Mouse (Mus musculus) olfactory bulb, adult 2 months (tissue): Measurements from ENCODE around the gene Ccdc120. TPM values are rescaled to one million over a fixed set of nuclear protein-coding genes. Genes with fewer than 3 reads are reported as not detected.

Experiments
- H3K27ac ChIP-seq: fragments of 200-500 bp; 2 replicates; pipeline ENCODE4 v1.5.1; 2012; ENCODE audit warnings: low read depth, low read length; ENCODE audit not compliant: insufficient read depth
- H3K4me1 ChIP-seq: fragments of 200-500 bp; 2 replicates; pipeline ENCODE4 v1.6.1; 2012; ENCODE audit warnings: low read length; ENCODE audit not compliant: control insufficient read depth, insufficient read depth
- H3K4me3 ChIP-seq: fragments of 200-500 bp; 2 replicates; pipeline ENCODE4 v1.5.1; 2012; ENCODE audit warnings: mild to moderate bottlenecking, low read depth, low read length, moderate library complexity; ENCODE audit not compliant: insufficient read depth
- CTCF ChIP-seq: fragments of 200-500 bp; IDR thresholded peaks from 2 replicates; pipeline ENCODE4 v1.5.1; 2012; ENCODE audit warnings: low read depth, mild to moderate bottlenecking, low read length, moderate library complexity; ENCODE audit not compliant: insufficient read depth
- POLR2A ChIP-seq: fragments of 200-500 bp; IDR thresholded peaks from 2 replicates; pipeline ENCODE4 v1.6.1; 2012; ENCODE audit warnings: mild to moderate bottlenecking, low read depth, low read length, moderate library complexity; ENCODE audit not compliant: insufficient read depth
- WGBS: fragments of 180-500 bp; shearing (Covaris S2); methylation state at CpG from one replicate; pipeline ENCODE4 v1.1.7; 2018; 5-methylcytosine and 5-hydroxymethylcytosine counted together
- polyA plus RNA-seq: library from polyadenylated mRNA; stranded (reverse); fragments of >200 nt; gene quantifications from 2 replicates; pipeline ENCODE4 v1.2.4, GENCODE M21; 2012; ENCODE audit warnings: low replicate concordance; ENCODE audit not compliant: missing spikeins, insufficient read depth, insufficient read length

Gene Ccdc120
- not detected in 2 replicates for polyA plus RNA-seq

GRCm38 (mm10) chrX:7750432-7751116 lies at the start of gene Ccdc120:
Gene Ccdc120 (minus strand): TSS chrX:7750905.
- no peaks in the 10 kb centered on the region; the same call in 1 of the 2 replicates for H3K4me1 ChIP-seq
- H3K4me3 ChIP-seq = peak within 1 kb of the TSS; percentile 91
- TF ChIP-seq POLR2A (no peak), CTCF (no peak)
- 15% methylated on average over 55 of the region's 56 CpGs for WGBS
- H3K27ac ChIP-seq = no peak within 1 kb of the TSS

GRCm38 (mm10) chrX:7797327-7797726 lies 46.6 kb upstream of the Ccdc120 start:
- TF ChIP-seq CTCF (no peak), POLR2A (no peak)
- 79% methylated on average over 3 of the region's 3 CpGs for WGBS

GRCm38 (mm10) chrX:7795016-7795415 lies 44.3 kb upstream of the Ccdc120 start:
- TF ChIP-seq POLR2A = no peak
- TF ChIP-seq CTCF = no peak
- 0 out of 2 replicates have a peak, but pooled peaks cover 3% of the 10 kb centered on the region for H3K4me1 ChIP-seq
- no peak overlapping the region for H3K4me3 ChIP-seq
- no peak overlapping the region for H3K27ac ChIP-seq
- WGBS = 38% methylated on average over 7 of the region's 7 CpGs

More at GRCm38 (mm10) chrX:7797327-7797726, 46.6 kb upstream of the Ccdc120 start:
- H3K4me3 ChIP-seq = no peak overlapping the region
- H3K4me1 ChIP-seq = 0 out of 2 replicates have a peak, but pooled peaks cover 3% of the 10 kb centered on the region
- H3K27ac ChIP-seq = no peak overlapping the region

- no peak for TF ChIP-seq POLR2A
- TF ChIP-seq CTCF = no peak
- H3K4me3 ChIP-seq = no peak overlapping the region
- no peak overlapping the region for H3K27ac ChIP-seq
- 42% methylated on average over 3 of the region's 3 CpGs for WGBS
- 0 out of 2 replicates have a peak, but pooled peaks cover 3% of the 10 kb centered on the region for H3K4me1 ChIP-seq
These were observed 42.7 kb upstream of the Ccdc120 start for GRCm38 (mm10) chrX:7793361-7793760.

- TF ChIP-seq POLR2A = no peak
- TF ChIP-seq CTCF = no peak
- WGBS = 18% methylated on average over 5 of the region's 5 CpGs
- H3K4me3 ChIP-seq = peak overlapping the region; percentile 76
- 0 out of 2 replicates have a peak, but pooled peaks cover 3% of the 10 kb centered on the region for H3K4me1 ChIP-seq
- peak overlapping the region; percentile 83; the same call in 1 of the 2 replicates for H3K27ac ChIP-seq
These were observed 39.6 kb upstream of the Ccdc120 start for GRCm38 (mm10) chrX:7790309-7790708.

- Histone ChIP-seq H3K4me1 (0 out of 2 replicates have a peak, but pooled peaks cover 3% of the 10 kb centered on the region), H3K4me3 (peak within 1 kb of the TSS; percentile 76), H3K27ac (peak within 1 kb of the TSS; percentile 83)
- no peak for TF ChIP-seq CTCF
- TF ChIP-seq POLR2A = peak; percentile 22; the same call in 1 of the 2 replicates
- WGBS = 18% methylated on average over 24 of the region's 24 CpGs
These were observed 38.9 kb upstream of the Ccdc120 start, which contains the start of gene Gripap1 for GRCm38 (mm10) chrX:7789542-7790136. Gene Gripap1 (plus strand): TSS chrX:7789765.

GRCm38 (mm10) chrX:7782603-7783092 lies 31.9 kb upstream of the Ccdc120 start:
- TF ChIP-seq CTCF (no peak), POLR2A (no peak)
- Histone ChIP-seq H3K4me3 (no peak overlapping the region), H3K4me1 (no peaks in the 10 kb centered on the region), H3K27ac (no peak overlapping the region)
- 75% methylated on average over 4 of the region's 4 CpGs for WGBS

- no peak overlapping the region for H3K27ac ChIP-seq
- no peak for TF ChIP-seq POLR2A
- TF ChIP-seq CTCF = no peak
- 15% methylated on average over 3 of the region's 3 CpGs for WGBS
- H3K4me3 ChIP-seq = no peak overlapping the region
- H3K4me1 ChIP-seq = no peaks in the 10 kb centered on the region
These were observed 28.6 kb upstream of the Ccdc120 start for GRCm38 (mm10) chrX:7779294-7779693.

GRCm38 (mm10) chrX:7778450-7779244 lies 27.9 kb upstream of the Ccdc120 start:
- TF ChIP-seq CTCF (no peak), POLR2A (no peak)
- WGBS = 79% methylated on average over 7 of the region's 7 CpGs
- Histone ChIP-seq H3K27ac (no peak overlapping the region), H3K4me1 (no peaks in the 10 kb centered on the region), H3K4me3 (no peak overlapping the region)
